Mouse (Mus musculus) embryonic facial prominence, embryonic 14.5 days (tissue): ENCODE data around the gene Ocm. TPM values are rescaled to one million over a fixed set of nuclear protein-coding genes. Genes with fewer than 3 reads are reported as not detected.
A peak's percentile ranks its signal among the peaks of the same experiment; 100 is the strongest.

ENCODE experiments used
- ATAC-seq: fragments of 200-750 bp; cut with Nextera tagmentation; 2 replicates; pipeline ENCODE4 v1.8.0; 2017; ENCODE audit warnings: low read depth, moderate number of reproducible peaks, moderate TSS enrichment
- DNase-seq: peaks from one replicate; pipeline ENCODE4 v3.0.0-alpha.2; 2015; ENCODE audit warnings: low spot score
- H3K27ac ChIP-seq: fragments of 300-500 bp; sonication (generic); replicated peaks from 2 replicates; pipeline ENCODE4 v1.5.1; 2014; ENCODE audit warnings: low read depth, mild to moderate bottlenecking, low read length, moderate library complexity
- H3K27me3 ChIP-seq: fragments of 300-500 bp; sonication (generic); replicated peaks from 2 replicates; pipeline ENCODE4 v1.6.1; 2014; ENCODE audit warnings: low read length; ENCODE audit not compliant: control insufficient read depth, insufficient read depth
- H3K36me3 ChIP-seq: fragments of 300-500 bp; sonication (generic); 2 replicates; pipeline ENCODE4 v1.6.1; 2014; ENCODE audit warnings: low read length, mixed read lengths; ENCODE audit not compliant: control insufficient read depth, insufficient read depth
- H3K4me1 ChIP-seq: fragments of 300-500 bp; sonication (generic); 2 replicates; pipeline ENCODE4 v1.6.1; 2014; ENCODE audit warnings: antibody characterized with exemption, low read length; ENCODE audit not compliant: control insufficient read depth, insufficient read depth
- H3K4me2 ChIP-seq: fragments of 300-500 bp; sonication (generic); 2 replicates; pipeline ENCODE4 v1.6.1; 2014; ENCODE audit warnings: low read depth, mild to moderate bottlenecking, low read length, moderate library complexity, mixed read lengths
- H3K4me3 ChIP-seq: fragments of 300-500 bp; sonication (generic); 2 replicates; pipeline ENCODE4 v1.5.1; 2014; ENCODE audit warnings: low read depth, mild to moderate bottlenecking, low read length
- H3K9ac ChIP-seq: fragments of 300-500 bp; sonication (generic); 2 replicates; pipeline ENCODE4 v1.6.1; 2014; ENCODE audit warnings: low read depth, mild to moderate bottlenecking, low read length, moderate library complexity, mixed read lengths
- H3K9me3 ChIP-seq: fragments of 300-500 bp; sonication (generic); 2 replicates; pipeline ENCODE4 v1.6.1; 2016; ENCODE audit warnings: low read length; ENCODE audit not compliant: control insufficient read depth
- WGBS: fragments of 180-500 bp; shearing (Covaris S2); extraction: QIAGEN DNeasy Blood & Tissue Kit; methylation state at CpG from one replicate; pipeline ENCODE4 v1.1.7; 2014; 5-methylcytosine and 5-hydroxymethylcytosine counted together
- polyA plus RNA-seq: library from polyadenylated mRNA; unstranded; fragments of >200 nt; fragmentation: Nextera tagmentation; extraction: Ambion mirVana; gene quantifications from 2 replicates; pipeline ENCODE4 v1.2.1, GENCODE M21; 2014

Ocm gene
- polyA plus RNA-seq, 1 experiment from 2014 or later, result 1.1 TPM

GRCm38 (mm10) chr5:143975631-143975933 is 50.9 kb downstream of the Ocm start:
- no peak overlapping the region for H3K27ac ChIP-seq
- 0 out of 2 replicates have a peak, but pooled peaks have one; percentile 41 for ATAC-seq

DNA sequence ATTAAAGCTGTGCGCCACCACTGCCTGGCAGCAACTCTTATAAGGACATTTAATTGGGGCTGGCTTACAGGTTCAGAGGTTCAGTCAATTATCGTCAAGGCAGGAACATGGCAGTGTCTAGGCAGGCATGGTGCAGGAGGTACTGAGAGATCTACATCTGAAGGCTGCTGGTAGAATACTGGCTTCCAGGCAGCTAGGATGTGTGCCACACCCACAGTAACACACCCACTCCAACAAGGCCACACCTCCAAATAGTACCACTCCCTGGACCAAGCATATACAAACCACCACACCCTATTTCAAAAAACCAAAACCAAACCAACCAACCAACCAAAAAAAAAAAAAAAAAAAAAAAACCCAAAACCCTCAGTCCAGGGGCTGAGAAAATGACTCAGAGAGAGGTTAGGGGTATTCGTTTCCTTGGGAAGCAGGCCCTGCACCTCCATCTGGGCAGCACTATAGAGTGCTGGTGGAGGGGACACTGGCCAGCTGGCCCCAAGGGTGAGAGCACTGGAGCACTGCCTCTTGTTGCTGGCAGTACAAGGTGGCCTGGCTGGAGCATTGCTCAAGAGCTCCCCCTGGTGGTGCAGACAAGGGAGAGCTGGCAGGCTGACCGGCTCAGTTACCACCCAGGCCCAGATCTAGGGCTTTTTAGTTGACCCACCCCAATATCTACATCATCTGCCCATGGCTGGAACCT is 51.4 kb downstream of the Ocm start:
- peak; percentile 65; the same call in 1 of the 2 replicates for ATAC-seq
- WGBS, result 47% methylated on average over 4 of the region's 4 CpGs
- Histone ChIP-seq H3K4me2 (no peak overlapping the region), H3K4me3 (no peak overlapping the region), H3K9me3 (no peaks in the 10 kb centered on the region), H3K9ac (no peak overlapping the region), H3K36me3 (no peaks in the 10 kb centered on the region), H3K27me3 (no peaks in the 10 kb centered on the region), H3K27ac (no peak overlapping the region), H3K4me1 (no peaks in the 10 kb centered on the region)
- DNase-seq, result peak; percentile 46

More at GRCm38 (mm10) chr5:143975631-143975933, 50.9 kb downstream of the Ocm start:
- Histone ChIP-seq H3K4me3 (no peak overlapping the region), H3K4me1 (no peaks in the 10 kb centered on the region), H3K36me3 (no peaks in the 10 kb centered on the region), H3K4me2 (no peak overlapping the region), H3K27me3 (no peaks in the 10 kb centered on the region), H3K9me3 (no peaks in the 10 kb centered on the region), H3K9ac (no peak overlapping the region)
- DNase-seq, result no peak
- whole genome bisulfite sequencing, result 59% methylated on average over 2 of the region's 2 CpGs

GRCm38 (mm10) chr5:143972628-143973027 is 53.8 kb downstream of the Ocm start:
- H3K4me3 ChIP-seq, result no peak overlapping the region
- no peaks in the 10 kb centered on the region for H3K36me3 ChIP-seq
- H3K9ac ChIP-seq, result no peak overlapping the region
- H3K9me3 ChIP-seq, result no peaks in the 10 kb centered on the region
- no peak overlapping the region for H3K27ac ChIP-seq
- WGBS, result 68% methylated on average over 3 of the region's 3 CpGs
- DNase-seq, result no peak
- H3K4me1 ChIP-seq, result no peaks in the 10 kb centered on the region
- no peaks in the 10 kb centered on the region for H3K27me3 ChIP-seq
- no peak overlapping the region for H3K4me2 ChIP-seq
- no peak for ATAC-seq

Other genes starting within 250 kb of the Ocm start
- 38.4 and 39.8 TPM in 2 replicates for gene Eif2ak1, start 208.9 kb downstream of the Ocm start, polyA plus RNA-seq
- 0.18 TPM in 1 of 2 replicates, not detected in the other for gene Ankrd61, start 129.0 kb downstream of the Ocm start, polyA plus RNA-seq
- 100 and 102 TPM in 2 replicates for gene Aimp2, start 116.8 kb downstream of the Ocm start, polyA plus RNA-seq
- gene Pms2, start 116.7 kb downstream of the Ocm start, polyA plus RNA-seq, result 20.9 and 23.3 TPM in 2 replicates
- 0.49 and 0.63 TPM in 2 replicates for gene Gm42421, start 98.5 kb downstream of the Ocm start, polyA plus RNA-seq
- gene Rsph10b, start 93.6 kb downstream of the Ocm start, polyA plus RNA-seq, result 3.3 and 4.7 TPM in 2 replicates
- 69.6 and 76.1 TPM in 2 replicates for gene Ccz1, start 11.8 kb downstream of the Ocm start, polyA plus RNA-seq
- 3.7 and 4.2 TPM in 2 replicates for gene Lmtk2, start 73.8 kb upstream of the Ocm start, polyA plus RNA-seq
- 0.60 and 1.0 TPM in 2 replicates for gene Bhlha15, start 163.6 kb upstream of the Ocm start, polyA plus RNA-seq
- gene Tecpr1, start 196.9 kb upstream of the Ocm start, polyA plus RNA-seq, result 19.3 and 20.6 TPM in 2 replicates
- gene Bri3, start 217.8 kb upstream of the Ocm start, polyA plus RNA-seq, result 96.3 and 99.8 TPM in 2 replicates